Mouse (Mus musculus): Measurements from ENCODE around the gene Def8.

The Def8 gene

DNA sequence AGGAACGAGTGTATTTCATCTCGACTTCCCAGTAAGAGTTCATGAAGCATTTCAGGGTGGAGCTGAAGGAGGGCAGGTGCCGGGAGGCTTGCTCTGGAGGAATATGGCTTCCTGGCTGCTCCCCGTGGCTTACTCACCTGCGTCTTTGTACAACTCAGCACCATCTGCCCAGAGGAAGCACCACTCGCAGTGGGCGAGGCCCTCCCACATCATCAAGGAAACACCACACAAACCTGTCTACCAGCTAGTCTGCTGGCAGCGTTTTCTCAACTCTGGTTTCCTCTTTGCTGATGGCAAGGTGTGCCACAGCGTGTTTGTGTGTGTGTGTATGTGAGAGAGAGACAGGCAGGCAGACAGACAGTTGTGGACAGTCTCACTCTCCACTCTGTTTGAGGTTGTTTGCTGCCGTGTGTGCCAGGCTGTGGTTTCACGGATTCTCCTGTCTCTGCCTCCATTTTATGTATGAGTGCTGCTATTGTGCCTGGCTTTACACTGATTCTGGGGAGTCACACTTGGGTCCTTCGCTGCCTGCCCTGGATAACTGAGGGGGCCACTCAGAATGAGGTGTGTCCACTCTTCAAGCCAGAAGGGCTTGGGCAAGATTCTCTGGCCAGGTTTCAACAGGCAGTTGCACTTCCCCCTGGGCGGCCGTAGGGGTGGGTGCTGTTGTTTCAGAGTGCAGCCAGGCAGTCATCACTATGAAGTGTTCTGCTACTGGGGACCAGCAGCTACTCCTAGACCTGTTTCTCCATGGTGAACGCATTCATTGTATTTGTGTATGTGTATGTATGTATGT, 68.2 kb downstream of the Def8 start:
- DNase-seq (ENCODE audit: low spot score in 2 of 2): no peak

DNA sequence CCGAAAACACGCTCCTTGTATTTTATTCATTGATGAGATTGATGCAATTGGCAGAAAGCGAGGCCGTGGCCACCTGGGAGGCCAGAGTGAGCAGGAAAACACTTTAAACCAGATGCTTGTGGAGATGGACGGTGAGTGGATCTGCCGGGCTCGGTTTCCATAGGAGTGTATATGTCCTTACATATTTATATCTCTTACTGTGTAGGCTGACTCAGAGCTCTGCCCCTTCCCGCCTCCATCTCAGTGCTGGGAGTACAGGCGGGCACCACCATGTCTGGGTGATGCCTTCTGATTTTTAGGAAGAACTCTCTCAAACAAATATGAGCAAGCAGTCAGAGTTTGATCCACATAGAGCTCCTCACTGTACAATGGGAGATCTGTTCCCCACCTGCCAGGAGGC, 69.6 kb downstream of the Def8 start:
- no peak for DNase-seq (ENCODE audit: low spot score in 2 of 2)

DNA sequence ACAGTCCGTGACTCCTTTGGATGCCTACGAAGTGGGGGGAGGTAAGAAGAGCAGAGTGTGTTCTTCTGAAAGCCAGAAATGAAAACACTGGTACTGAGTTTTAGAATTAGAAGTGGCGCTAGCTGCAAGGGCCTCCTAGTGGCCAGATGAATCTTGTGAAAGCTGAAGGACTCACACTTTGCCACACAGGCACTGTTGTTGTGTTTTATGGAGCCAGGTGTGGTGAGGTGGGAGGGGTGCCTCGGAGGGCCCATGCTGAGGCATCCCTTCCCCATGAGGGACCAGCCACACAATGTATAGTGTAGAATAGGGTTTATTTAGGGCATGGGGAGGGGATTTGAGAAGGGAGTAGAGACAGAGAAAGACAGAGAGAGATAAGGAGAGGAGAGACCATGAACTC, 74.4 kb downstream of the Def8 start:
- DNase-seq (ENCODE audit: low spot score in 2 of 2): no peak

DNA sequence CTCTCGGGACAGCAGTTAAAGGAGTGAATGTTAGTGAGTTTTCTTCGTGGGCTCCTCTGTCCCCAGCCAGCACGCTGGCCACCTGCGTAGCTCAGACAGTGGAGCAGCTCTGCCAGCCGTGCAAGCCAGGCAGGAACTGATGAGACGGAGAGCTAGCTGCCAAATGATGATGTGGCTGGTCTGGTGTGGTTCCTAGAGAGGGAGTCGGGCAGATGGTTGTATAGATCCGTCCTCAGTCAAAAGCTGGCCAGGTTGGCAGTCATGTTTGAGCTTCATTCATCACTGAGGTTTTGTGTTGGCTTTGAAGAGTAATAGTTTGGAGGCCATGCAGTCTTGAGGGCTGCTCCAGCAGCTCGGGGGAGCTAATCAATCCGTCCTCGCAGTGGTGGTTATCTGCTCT, 75.6 kb downstream of the Def8 start:
- DNase-seq (ENCODE audit: low spot score in 2 of 2): no peak

DNA sequence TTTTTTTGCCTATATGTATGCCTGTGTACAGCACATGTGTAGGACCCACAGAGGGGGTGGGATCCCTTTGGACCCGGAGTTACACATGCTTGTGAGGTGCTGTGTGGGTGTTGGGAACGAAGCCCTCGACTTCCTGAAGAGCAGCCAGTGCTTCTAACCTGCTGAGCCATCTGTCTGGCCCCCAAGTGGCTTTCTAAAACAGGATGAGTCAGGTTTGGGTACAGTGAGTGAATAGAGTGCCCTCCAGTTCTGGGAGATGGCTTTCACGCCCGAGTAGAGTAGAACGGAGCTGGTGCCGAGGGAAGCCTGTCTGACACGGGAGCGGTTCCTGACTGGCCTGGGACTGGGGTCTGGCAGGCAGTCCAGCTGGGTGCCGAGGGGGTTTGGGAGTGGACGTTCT, 76.2 kb downstream of the Def8 start:
- no peak for DNase-seq (ENCODE audit: low spot score in 2 of 2)

DNA sequence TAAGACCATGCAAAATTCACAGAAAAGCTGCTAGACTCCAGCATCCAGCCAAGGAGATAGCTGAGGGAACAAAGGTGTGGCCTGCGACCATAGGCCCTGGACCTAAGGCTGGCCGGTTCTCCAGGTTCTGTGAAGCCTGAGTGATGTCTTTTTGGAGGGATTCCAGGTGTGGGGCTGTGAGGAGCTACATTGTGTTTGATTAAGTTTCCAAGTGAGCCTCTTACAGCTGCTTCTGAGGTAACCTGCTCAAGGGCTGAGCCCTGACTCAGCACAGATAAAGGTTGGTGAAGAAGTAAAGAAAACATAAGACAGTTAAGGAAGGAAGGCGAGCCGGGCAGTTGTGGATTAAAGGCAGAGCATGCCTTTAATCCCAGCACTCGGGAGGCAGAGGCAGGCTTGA, 78.9 kb downstream of the Def8 start:
- DNase-seq (ENCODE audit: low spot score in 2 of 2): no peak

DNA sequence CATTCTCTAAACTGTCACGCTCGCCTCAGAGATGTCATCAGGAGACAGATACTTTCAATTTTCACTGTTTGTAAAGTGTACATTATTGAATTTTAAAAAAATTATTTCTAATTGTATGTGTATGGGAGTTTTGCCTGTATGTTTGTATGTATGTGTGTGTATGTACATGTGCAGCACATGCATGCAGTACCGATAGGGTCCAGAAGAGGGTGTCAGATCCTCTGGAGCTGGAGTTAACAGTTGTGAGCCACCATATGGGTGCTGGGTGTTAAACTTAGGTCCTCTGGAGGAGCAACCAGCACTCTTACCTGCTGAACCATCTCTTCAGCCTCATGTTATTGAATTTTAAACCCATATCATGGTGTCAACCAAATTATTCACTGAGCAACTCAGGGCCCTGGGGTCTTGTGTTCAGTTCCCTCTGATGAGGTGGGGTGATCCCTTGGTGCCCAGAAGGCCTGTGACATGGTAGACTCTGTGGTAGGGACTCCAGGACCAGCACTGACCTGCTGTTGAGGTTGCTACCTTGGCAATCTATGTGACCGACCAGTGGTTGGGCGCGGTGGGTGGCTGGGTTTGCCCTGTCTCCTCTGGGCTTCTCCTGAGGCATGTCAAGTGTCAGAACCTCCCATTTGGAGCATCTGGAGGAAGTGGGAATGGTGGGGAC, 80.6 kb downstream of the Def8 start:
- DNase-seq (ENCODE audit: low spot score in 2 of 2): no peak

GRCm38 (mm10) chr8:123504591-123505195, 81.4 kb downstream of the Def8 start:
- no peak for DNase-seq (ENCODE audit: low spot score in 2 of 2)

DNA sequence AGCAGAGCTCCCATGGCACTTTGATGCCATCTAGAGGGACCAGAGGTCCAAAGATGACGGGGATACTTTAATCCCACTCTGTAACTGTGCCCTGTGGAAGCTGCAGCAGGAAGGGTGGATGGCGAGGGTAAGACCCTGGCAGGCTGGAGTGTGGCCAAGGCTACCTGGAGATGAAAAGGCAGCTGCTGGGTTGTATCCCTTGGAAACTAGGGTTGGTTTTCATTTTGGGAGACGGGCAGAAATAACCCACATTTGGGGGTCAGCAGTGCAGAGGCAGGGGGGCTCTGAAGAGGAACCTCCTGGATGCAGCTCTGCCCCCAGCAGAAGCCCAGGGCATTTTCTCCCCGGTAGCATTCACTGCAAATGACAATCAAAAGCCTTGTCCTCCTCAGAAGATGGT, 81.9 kb downstream of the Def8 start:
- DNase-seq (ENCODE audit: low spot score in 2 of 2): no peak

DNA sequence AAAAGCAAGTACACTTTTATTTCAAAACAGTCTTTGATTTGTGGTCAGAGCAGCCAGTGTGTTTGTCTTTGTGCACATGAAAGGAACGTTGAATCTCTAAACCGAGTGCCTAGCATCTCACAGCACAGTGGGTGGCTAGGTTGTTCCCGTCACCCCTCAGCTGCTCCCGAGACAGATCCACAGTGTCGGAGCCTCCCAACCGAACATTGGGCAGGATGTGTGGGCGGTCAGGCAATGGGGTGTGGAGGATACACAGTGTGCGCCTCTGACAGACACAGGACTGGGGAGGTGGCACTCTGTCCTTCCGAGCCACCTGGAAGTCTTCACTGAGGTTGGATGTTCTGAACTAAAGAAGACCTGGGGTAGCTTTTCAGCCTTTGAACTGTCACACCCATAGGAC, 82.4 kb downstream of the Def8 start:
- DNase-seq (ENCODE audit: low spot score in 2 of 2): no peak

DNA sequence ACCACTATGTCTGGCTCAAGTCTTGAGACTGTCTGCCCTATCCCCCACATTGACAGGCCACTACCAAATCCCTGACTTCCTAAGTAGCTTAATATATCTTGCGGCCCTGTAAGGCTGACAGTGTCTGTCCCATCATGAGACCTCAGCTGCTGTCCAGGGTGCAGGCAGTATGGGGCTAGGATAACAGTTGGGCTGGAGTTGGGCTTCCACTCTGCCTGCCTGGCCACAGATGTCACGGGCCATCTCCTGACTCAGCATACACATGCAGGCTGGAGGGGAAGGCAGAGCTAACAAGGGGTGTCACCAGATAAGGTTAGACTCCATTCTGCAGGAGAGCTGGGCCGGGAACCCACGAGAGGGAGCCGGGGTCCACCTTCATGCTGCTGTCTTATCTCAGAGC, 83.8 kb downstream of the Def8 start:
- DNase-seq (ENCODE audit: low spot score in 2 of 2): no peak

DNA sequence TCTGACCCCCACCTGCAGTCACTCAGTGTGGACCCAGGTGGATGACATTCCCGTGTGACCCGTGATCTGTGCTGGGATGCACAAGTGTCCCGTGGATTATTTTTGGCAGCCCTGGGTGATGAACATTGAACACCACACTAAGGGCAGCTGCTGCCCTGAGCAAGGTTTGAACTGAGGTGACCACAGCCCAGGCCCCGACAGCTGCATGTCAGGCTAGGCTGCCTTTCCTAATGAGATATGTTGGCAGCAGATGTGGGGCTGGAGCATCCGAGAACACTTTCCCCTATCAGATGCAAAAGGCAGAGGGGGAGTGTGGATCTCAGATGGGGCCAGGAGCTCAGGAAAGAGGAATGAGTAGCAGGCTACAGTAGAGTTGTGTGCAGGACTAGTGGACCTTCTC, 87.5 kb downstream of the Def8 start:
- DNase-seq (ENCODE audit: low spot score in 2 of 2): no peak
